Mouse (Mus musculus): Measurements from ENCODE around the gene Gpr101. TPM values are rescaled to one million over a fixed set of nuclear protein-coding genes. Genes with fewer than 3 reads are reported as not detected.

Gpr101 gene
- total RNA-seq (2021) (not detected), polyA plus RNA-seq (2012; rRNA removed) (not detected in 2 replicates)
- long read RNA-seq = 0 reads

DNA sequence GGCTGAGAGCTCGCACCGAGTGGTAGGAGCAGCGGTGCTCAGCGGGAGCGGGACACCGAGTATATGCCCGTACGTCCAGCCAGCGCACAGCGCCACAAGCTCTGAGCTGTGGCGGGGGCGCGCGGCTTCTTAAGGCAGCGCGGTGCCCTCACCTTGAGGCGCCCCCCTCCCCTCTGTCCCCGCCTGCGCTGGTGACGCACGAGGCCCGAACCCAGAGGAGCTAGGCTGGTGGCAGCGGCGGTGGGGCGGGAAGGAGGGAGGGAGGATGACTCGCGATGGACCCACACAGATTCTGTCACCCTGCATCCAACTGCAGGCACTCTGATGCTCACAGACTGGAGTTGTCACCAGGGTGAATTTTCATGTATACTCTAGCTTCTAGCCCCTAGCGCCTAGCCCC lies at the start of gene Gpr101:
Gene Gpr101 (minus strand): TSS at position 124 of the 400 bp plus-strand sequence.
- DNase-seq = no peak

GRCm38 (mm10) chrX:57521117-57522095 lies 17.8 kb upstream of the Gpr101 start:
- no peak for DNase-seq

- no peak for DNase-seq
Observed at GRCm38 (mm10) chrX:57506247-57506646, 2.7 kb upstream of the Gpr101 start.

Other genes starting within 250 kb of the Gpr101 start
- 10 to 100 TPM; 33.3 to 38.2 TPM for gene Arhgef6, start 165.0 kb downstream of the Gpr101 start, total RNA-seq (2021)
- 7.1 and 9.4 TPM in 2 replicates for gene Arhgef6, start 165.0 kb downstream of the Gpr101 start, polyA plus RNA-seq (2012; rRNA removed)
- 10 to 100 TPM; 25.5 to 31.8 TPM for gene Rbmx, start 110.7 kb downstream of the Gpr101 start, total RNA-seq (2021)
- 2.6 and 3.8 TPM in 2 replicates for gene Rbmx, start 110.7 kb downstream of the Gpr101 start, polyA plus RNA-seq (2012; rRNA removed)
- not detected for gene Gm364, start 94.6 kb downstream of the Gpr101 start, total RNA-seq (2021)
- not detected in 2 replicates for gene Gm364, start 94.6 kb downstream of the Gpr101 start, polyA plus RNA-seq (2012; rRNA removed)

All from adrenal gland, adult 2 months (tissue).